Mouse (Mus musculus) urinary bladder, postnatal 14 days (tissue): ENCODE measurements at regions not wholly inside any gene's neighbourhood (a gene's known extent, or its start where the extent isn't known, plus 50 kb on each side); places are given as distances from the start of the nearest gene placed in this dataset.

Experiments used
- DNase-seq: peaks from one replicate; pipeline ENCODE4 v3.0.0; 2021; ENCODE audit warnings: low spot score

DNA sequence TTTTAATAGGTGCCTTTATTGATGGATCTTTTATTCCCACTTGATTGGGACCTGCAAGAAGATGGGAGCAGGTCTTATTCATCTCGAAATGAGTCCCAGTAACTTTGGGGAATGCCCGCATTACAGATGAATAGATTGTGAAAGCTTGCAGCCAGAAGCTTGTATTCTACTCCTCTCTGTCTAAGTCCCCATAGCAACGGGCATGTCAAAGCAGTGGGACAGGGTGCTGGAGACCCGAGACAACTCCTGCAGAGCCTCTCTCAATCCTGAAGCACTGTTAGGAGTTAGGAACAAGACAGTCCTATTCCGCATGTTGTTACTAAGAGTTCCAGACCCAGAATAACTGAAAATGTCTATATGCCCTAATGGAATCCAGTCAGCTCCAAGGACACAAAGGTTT is 233.1 kb downstream of the Ube2cbp start:
- no peak for DNase-seq

DNA sequence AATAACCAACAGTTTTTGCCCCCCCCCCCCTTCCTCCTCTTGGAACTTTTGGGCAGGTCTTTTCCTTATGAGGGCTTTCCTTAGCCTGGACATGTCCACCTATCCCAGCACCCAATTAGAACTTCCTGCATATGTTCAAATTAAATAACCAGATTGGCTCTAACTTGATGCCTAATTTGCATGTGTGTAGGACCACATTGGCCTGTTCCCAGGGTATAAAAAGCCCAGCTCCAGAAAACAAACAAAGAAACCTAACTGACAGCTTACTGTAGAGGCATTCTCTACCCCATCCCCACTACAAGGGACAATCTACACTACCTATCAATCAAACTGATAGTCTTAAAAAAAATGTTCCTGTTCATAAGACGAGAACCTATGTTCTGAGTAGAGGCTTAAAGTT is 232.6 kb downstream of the Ube2cbp start:
- DNase-seq, result no peak

DNA sequence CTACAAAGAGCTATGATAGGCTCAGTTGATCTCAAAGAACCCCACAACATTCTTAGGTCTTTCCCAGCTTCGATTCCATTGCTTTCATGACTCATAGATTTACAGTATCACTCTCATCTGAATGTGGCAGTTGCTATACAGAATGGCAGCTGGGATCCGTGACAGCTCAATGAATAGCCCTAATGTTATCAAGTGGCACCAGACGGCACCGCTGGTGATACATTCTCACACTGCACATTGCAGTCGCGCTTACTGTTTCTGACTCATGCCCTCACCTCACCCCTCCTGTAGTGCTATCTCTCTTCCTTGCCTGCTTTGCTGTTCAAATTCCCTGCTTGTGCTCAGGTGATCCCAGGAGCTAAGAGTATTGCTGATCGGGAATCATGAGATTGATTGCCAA is 231.0 kb downstream of the Ube2cbp start:
- no peak for DNase-seq

DNA sequence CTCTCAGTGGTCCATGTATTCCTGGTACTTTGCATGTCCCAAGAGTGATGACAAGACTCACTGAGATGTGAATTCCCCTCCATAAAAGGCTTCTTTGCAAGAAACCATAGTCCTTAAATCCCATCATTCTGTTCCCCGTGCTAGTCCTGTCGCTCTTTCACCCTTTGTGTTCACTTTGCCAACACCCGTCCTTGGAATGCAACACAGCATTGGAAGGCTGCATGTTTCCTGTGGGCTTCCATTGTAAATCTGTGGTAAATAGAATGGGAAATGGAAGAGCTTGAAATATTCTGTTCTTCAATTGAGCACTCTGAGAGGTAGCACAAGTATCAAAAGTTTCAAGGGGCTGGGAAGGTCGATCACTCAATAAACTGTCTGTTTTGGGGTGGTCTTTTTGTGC is 226.1 kb downstream of the Ube2cbp start:
- no peak for DNase-seq

DNA sequence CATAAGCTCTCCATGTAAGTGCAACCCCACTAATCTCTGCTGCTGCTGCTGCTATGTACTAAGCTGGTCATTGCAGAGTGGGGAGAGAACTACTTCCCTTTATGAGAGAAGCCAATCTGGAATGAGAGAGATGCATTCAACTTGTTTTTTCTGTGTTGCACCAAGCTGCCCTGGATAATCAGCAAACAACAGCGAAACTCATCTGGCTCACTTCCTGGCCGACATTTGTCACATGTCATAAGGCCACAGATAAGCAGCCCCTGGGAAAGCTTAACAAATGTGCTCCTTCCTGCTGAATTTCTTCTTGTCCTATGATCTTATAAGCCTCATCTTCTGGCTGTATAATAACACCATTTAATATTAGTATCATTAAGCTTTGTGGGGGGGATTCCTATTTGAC is 224.5 kb downstream of the Ube2cbp start:
- no peak for DNase-seq

DNA sequence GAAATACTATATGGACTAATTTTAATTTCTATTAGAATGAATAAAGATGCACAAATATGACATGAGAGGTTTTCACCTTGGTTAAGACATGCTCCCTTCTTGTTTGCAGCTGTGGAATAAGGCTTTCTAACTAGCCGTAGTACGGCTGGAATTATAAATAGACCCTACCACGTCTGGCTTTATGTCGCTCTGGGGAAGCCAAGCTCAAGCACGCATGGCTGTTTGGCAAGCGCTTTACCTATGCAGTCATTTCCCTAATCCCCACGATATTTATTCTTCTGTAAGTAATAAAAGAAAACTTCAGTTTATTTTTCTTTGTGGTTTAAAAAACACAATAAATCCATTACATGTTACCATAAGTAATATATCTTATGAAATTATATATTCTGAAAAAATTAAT is 223.9 kb downstream of the Ube2cbp start:
- DNase-seq, result no peak

DNA sequence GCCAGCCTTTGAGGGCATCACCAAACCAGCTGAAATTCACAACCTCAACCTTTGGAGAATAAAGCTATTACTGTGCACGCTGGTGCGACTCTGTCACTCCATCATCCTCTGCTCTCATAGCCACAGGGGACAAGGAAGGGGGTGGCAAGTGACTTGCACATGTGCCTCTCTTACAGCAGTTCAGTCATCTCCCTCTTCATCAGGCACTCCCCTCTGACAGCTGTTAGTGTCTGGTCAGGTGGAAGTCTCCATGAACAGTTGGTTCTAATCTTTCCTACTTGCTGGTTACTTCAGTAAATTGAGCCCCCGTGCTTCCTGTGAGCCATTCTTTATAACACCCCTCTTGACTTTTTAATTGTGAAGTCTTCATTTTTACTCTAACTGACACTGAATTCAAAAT is 214.6 kb downstream of the Ube2cbp start:
- no peak for DNase-seq

DNA sequence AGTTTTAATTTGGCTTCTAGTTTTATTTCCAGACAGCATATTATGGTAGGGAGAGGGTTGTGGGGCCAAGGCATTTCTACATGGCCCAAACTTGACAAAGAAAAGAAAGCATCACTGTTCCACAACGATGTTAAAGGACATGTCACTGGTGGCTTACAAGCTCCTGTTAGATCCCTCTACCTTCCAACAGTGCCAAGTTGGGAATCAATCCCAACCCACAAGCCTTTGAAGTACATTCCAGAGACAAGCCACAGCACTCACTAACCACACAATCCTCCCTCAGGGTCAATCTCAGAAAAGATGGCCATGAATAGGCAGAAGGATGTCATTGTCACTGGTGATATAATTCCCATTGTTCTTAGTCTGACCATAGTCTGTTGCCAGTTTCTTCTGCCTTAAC is 213.4 kb downstream of the Ube2cbp start:
- no peak for DNase-seq
